Mouse (Mus musculus) spleen, adult 10 weeks (tissue): ENCODE results near the gene Nfkbiz. TPM values are rescaled to one million over a fixed set of nuclear protein-coding genes. Genes with fewer than 3 reads are reported as not detected.

Experiments used
- polyA plus RNA-seq: library from polyadenylated mRNA; stranded (reverse); fragments of 350-450 nt; fragmentation: Illumina TruSeq; extraction: RNeasy Lipid Tissue Mini Kit (QIAGEN cat#74804); gene quantifications from one replicate; pipeline ENCODE4 v1.2.3, GENCODE M21; 2015; ENCODE audit warnings: low replicate concordance; ENCODE audit not compliant: insufficient read depth

The Nfkbiz gene
- 27.1 TPM for polyA plus RNA-seq

GRCm38 (mm10) chr16:55838510-55839474, at the start of gene Nfkbiz:
Nfkbiz (minus strand) TSS chr16:55838899.

Other genes with a start within 250 kb of the Nfkbiz start
- gene Nxpe3, start 56.4 kb upstream of the Nfkbiz start, polyA plus RNA-seq, result 23.4 TPM
- 22.4 TPM for gene Cep97, start 96.0 kb upstream of the Nfkbiz start, polyA plus RNA-seq
- gene Rpl24, start 127.4 kb upstream of the Nfkbiz start, polyA plus RNA-seq, result 1,312 TPM
- 41.9 TPM for gene Zbtb11, start 135.0 kb upstream of the Nfkbiz start, polyA plus RNA-seq
- 196 TPM for gene Pcnp, start 190.8 kb upstream of the Nfkbiz start, polyA plus RNA-seq
- gene Trmt10c, start 198.9 kb upstream of the Nfkbiz start, polyA plus RNA-seq, result 29.0 TPM
- 65.8 TPM for gene Senp7, start 209.4 kb upstream of the Nfkbiz start, polyA plus RNA-seq